Mouse (Mus musculus) ES-Bruce4 (cell line): ENCODE results near the gene Rps3a1.

Source experiments
- CTCF ChIP-seq: IDR thresholded peaks from one replicate; pipeline ENCODE4 v1.8.1; 2011; ENCODE audit warnings: low read depth, low read length
- EP300 ChIP-seq: IDR thresholded peaks from 2 replicates; pipeline ENCODE4 v1.6.1; 2011; ENCODE audit warnings: low read depth, low read length; ENCODE audit not compliant: insufficient read depth
- POLR2A ChIP-seq: IDR thresholded peaks from one replicate; pipeline ENCODE4 v1.8.1; 2011; ENCODE audit warnings: low read length; ENCODE audit not compliant: insufficient read depth

DNA sequence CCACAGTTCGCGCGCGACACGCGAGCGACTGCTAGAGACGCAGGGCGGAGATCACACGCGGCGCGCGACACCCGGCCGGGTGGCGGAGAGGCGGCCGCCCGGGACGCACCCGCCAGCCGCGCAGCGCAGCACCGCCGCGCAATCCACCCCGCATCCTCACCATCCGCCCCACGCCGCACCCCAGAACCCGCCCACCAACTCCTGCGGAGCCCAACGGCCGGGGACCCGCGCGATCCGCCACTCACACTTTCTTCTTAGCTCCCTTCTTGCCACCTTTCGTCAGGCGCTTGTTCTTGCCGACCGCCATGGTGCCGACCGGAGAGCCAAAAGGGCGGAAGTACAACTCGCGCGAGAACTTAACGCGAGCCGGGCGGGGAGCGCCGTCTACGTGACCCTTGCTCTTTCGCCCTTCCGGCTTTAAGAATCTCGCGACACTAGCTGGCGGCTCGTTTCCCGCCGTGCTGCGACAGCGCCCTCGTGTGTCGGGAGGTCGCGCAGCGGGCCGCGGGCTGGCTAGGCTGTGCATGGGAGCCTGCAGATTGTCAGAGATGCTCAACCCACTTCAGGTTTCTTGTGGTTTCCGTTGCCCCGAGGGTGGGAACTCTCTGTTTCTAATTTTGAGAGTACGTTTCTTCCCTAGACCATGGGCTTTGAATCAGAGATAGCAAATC lies at the start of gene Rps3a1:
- TF ChIP-seq POLR2A = peak; percentile 46
- peak; percentile 95 for TF ChIP-seq CTCF
- peak; percentile 64; the same call in 1 of the 2 replicates for TF ChIP-seq EP300
